Comparison of ENCODE assay signal across 8 mouse cellular contexts in the genomic region with DNA sequence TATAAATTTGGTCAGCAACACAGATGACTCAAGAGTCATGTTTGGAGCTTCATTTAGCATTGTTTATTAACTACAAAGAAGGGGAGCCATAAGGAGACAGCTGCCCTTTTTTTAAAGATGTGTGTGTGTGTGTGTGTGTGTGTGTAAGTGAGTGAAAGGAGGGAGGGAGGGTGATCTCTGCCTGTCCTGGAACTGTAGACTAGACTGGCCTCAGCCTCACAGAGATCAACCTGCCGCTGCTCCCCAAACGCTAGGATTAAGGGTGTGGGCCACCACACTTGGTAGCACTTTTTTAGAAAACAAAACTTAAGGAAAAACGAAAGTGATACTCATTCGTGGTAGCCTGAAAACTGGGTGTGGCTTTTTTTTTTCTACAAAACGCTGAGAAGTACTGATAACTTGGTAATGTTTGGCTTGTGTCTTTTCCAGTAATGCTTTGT. TPM values are rescaled to one million over a fixed set of nuclear protein-coding genes. Genes with fewer than 3 reads are reported as not detected.
DNase-seq lines count a peak whose midpoint lies in the region; ATAC-seq and TF ChIP-seq lines count a peak whose summit lies in the region.

No protein-coding gene starts in this region.

- H3K9me3 ChIP-seq in forebrain, embryonic 11.5 days (ENCODE audit: control insufficient read depth, low read length): no peaks in the 10 kb centered on the region
- no peaks in the 10 kb centered on the region for H3K9me3 ChIP-seq in forebrain, embryonic 16.5 days (ENCODE audit: control insufficient read depth, low read length)
- no peaks in the 10 kb centered on the region for H3K9me3 ChIP-seq in ES-Bruce4 (replicated peaks; ENCODE audit: control insufficient read depth, insufficient read depth, low read length, poor library complexity, severe bottlenecking)
- H3K9me3 ChIP-seq in liver, embryonic 15.5 days (replicated peaks): no peaks in the 10 kb centered on the region

- H3K4me2 ChIP-seq in forebrain, embryonic 11.5 days (ENCODE audit: low read depth, low read length, severe bottlenecking): peak overlapping the region; percentile 9; the same call in 1 of the 2 replicates
- no peak overlapping the region for H3K4me2 ChIP-seq in forebrain, embryonic 16.5 days (ENCODE audit: low read length)
- H3K4me2 ChIP-seq in liver, embryonic 15.5 days: peak overlapping the region; percentile 75

- H3K9ac ChIP-seq in forebrain, embryonic 11.5 days (ENCODE audit: low read length): no peak overlapping the region
- H3K9ac ChIP-seq in forebrain, embryonic 16.5 days (replicated peaks; ENCODE audit: low read depth, low read length): no peak overlapping the region
- 0 out of 2 replicates have a peak overlapping the region, but pooled peaks have one; percentile 27 for H3K9ac ChIP-seq in ES-Bruce4 (ENCODE audit: low read depth, poor library complexity, severe bottlenecking)
- peak overlapping the region; percentile 95 for H3K9ac ChIP-seq in liver, embryonic 15.5 days

- TF ChIP-seq POLR2A in ES-Bruce4 (IDR thresholded peaks at IDR 0.05; ENCODE audit: insufficient read depth, low read length): no peak

- TF ChIP-seq EP300 in ES-Bruce4 (IDR thresholded peaks at IDR 0.05; ENCODE audit: insufficient read depth, low read depth, low read length): no peak

- ATAC-seq in forebrain, embryonic 11.5 days (replicated peaks; ENCODE audit: low FRiP score): no peak
- no peak for ATAC-seq in forebrain, embryonic 16.5 days
- ATAC-seq in erythroblast, adult 5-6 weeks (replicated peaks; ENCODE audit: low FRiP score, poor library complexity, severe bottlenecking): peak; percentile 43
- peak; percentile 16 for ATAC-seq in inflammation-experienced regulatory T-cells, adult 6 months
- no peak for ATAC-seq in liver, embryonic 15.5 days (ENCODE audit: insufficient read depth)

- H3K4me3 ChIP-seq in forebrain, embryonic 11.5 days (ENCODE audit: low read depth, low read length): no peak overlapping the region; the same call in 1 of the 2 replicates
- no peak overlapping the region for H3K4me3 ChIP-seq in forebrain, embryonic 16.5 days (replicated peaks; ENCODE audit: low read length)
- H3K4me3 ChIP-seq in ES-Bruce4 (ENCODE audit: low read depth, low read length): peak overlapping the region; percentile 12; the same call in 1 of the 2 replicates
- peak overlapping the region; percentile 82 for H3K4me3 ChIP-seq in liver, embryonic 15.5 days (replicated peaks)

- H3K27ac ChIP-seq in forebrain, embryonic 11.5 days (ENCODE audit: low read depth, low read length): no peak overlapping the region
- no peak overlapping the region for H3K27ac ChIP-seq in forebrain, embryonic 16.5 days (ENCODE audit: low read length)
- no peak overlapping the region for H3K27ac ChIP-seq in ES-Bruce4 (ENCODE audit: insufficient read depth, low read length)
- peak overlapping the region; percentile 100 for H3K27ac ChIP-seq in liver, embryonic 15.5 days (replicated peaks)

- no peak for DNase-seq in forebrain, embryonic 11.5 days (ENCODE audit: low spot score)
- DNase-seq in spleen, postnatal 36 days (ENCODE audit: low spot score in 2 of 2): peak; percentile 26 to 55
- DNase-seq in left cerebral cortex, postnatal 25 days (ENCODE audit: low spot score in 2 of 2): no peak

- H3K36me3 ChIP-seq in forebrain, embryonic 11.5 days (ENCODE audit: control insufficient read depth, insufficient read depth, low read length): no peaks in the 10 kb centered on the region; the same call in 1 of the 2 replicates
- H3K36me3 ChIP-seq in forebrain, embryonic 16.5 days (ENCODE audit: control insufficient read depth, insufficient read depth): peaks cover 4% of the 10 kb centered on the region; the same call in 1 of the 2 replicates
- H3K36me3 ChIP-seq in ES-Bruce4 (ENCODE audit: control insufficient read depth, insufficient read depth, low read length, poor library complexity, severe bottlenecking): peaks cover 4% of the 10 kb centered on the region
- peaks cover 21% of the 10 kb centered on the region for H3K36me3 ChIP-seq in liver, embryonic 15.5 days (replicated peaks)

- TF ChIP-seq CTCF in ES-Bruce4 (IDR thresholded peaks at IDR 0.05; ENCODE audit: low read depth, low read length): no peak

- peaks cover 8% of the 10 kb centered on the region; the same call in 1 of the 2 replicates for H3K4me1 ChIP-seq in forebrain, embryonic 11.5 days (replicated peaks; ENCODE audit: control insufficient read depth, insufficient read depth, low read length)
- H3K4me1 ChIP-seq in forebrain, embryonic 16.5 days (replicated peaks; ENCODE audit: control insufficient read depth, insufficient read depth, low read length): peaks cover 19% of the 10 kb centered on the region
- H3K4me1 ChIP-seq in ES-Bruce4 (ENCODE audit: control insufficient read depth, insufficient read depth, low read length): no peaks in the 10 kb centered on the region
- peaks cover 52% of the 10 kb centered on the region for H3K4me1 ChIP-seq in liver, embryonic 15.5 days (replicated peaks)

- H3K27me3 ChIP-seq in forebrain, embryonic 11.5 days (ENCODE audit: control insufficient read depth, insufficient read depth, low read length): no peaks in the 10 kb centered on the region
- no peaks in the 10 kb centered on the region for H3K27me3 ChIP-seq in forebrain, embryonic 16.5 days (replicated peaks; ENCODE audit: control insufficient read depth, insufficient read depth, low read length)
- no peaks in the 10 kb centered on the region for H3K27me3 ChIP-seq in ES-Bruce4 (ENCODE audit: control insufficient read depth, insufficient read depth, low read length, poor library complexity, severe bottlenecking)
- H3K27me3 ChIP-seq in liver, embryonic 15.5 days: no peaks in the 10 kb centered on the region

- WGBS in forebrain, embryonic 11.5 days: 73% methylated on average over 5 of the region's 5 CpGs
- 65% methylated on average over 5 of the region's 5 CpGs for WGBS in forebrain, embryonic 16.5 days
- WGBS in liver, embryonic 15.5 days (ENCODE audit: insufficient replicate concordance): 4% methylated on average over 5 of the region's 5 CpGs

- intact Hi-C loops in left cerebral cortex, postnatal 25 days (cut with DNase I): no loop called here

RNA-seq across cellular contexts. Expression of a gene that starts 0.9 kb away (rescaled TPM):
- 36.0 and 39.5 TPM in 2 replicates for polyA plus RNA-seq in forebrain, embryonic 11.5 days (2014; fragmentation: Nextera tagmentation; extraction: Ambion mirVana)
- 22.1 and 24.1 TPM in 2 replicates for polyA plus RNA-seq in forebrain, embryonic 16.5 days (2015; fragmentation: Nextera tagmentation; extraction: Ambion mirVana)
- 18.8 and 29.9 TPM in 2 replicates for polyA plus RNA-seq in ES-Bruce4 (2011; ENCODE audit: insufficient read depth, insufficient read length, low read depth, missing spikeins)
- 65.9 and 70.0 TPM in 2 replicates for total RNA-seq in erythroblast, adult 5-6 weeks (2015; ENCODE audit: low replicate concordance)
- 58.6 and 67.1 TPM in 2 replicates for total RNA-seq in erythroblast, adult 5-6 weeks (2017; ENCODE audit: low replicate concordance)
- 100 to 1,000 TPM in 1 of 3 experiments, 10 to 100 TPM in 2; 91.3 to 114 (median 98.0) TPM for polyA plus RNA-seq in inflammation-experienced regulatory T-cells, adult 6 months (2017; shearing (Covaris generic))
- polyA plus RNA-seq in liver, embryonic 15.5 days (2015; fragmentation: Nextera tagmentation; extraction: Ambion mirVana): 19.3 and 23.4 TPM in 2 replicates
- 10 to 100 TPM; 26.6 to 26.8 TPM for total RNA-seq in left cerebral cortex, postnatal 25 days (2021)

RNA-seq across cellular contexts. Expression of a gene that starts 2.0 kb away (rescaled TPM):
- 112 and 116 TPM in 2 replicates for polyA plus RNA-seq in forebrain, embryonic 11.5 days (2014; fragmentation: Nextera tagmentation; extraction: Ambion mirVana)
- polyA plus RNA-seq in forebrain, embryonic 16.5 days (2015; fragmentation: Nextera tagmentation; extraction: Ambion mirVana): 69.4 and 73.9 TPM in 2 replicates
- polyA plus RNA-seq in ES-Bruce4 (2011; ENCODE audit: insufficient read depth, insufficient read length, low read depth, missing spikeins): 178 and 198 TPM in 2 replicates
- total RNA-seq in erythroblast, adult 5-6 weeks (2015; ENCODE audit: low replicate concordance): 131 and 134 TPM in 2 replicates
- total RNA-seq in erythroblast, adult 5-6 weeks (2017; ENCODE audit: low replicate concordance): 130 and 147 TPM in 2 replicates
- 10 to 100 TPM; 35.2 to 50.4 (median 37.2) TPM for polyA plus RNA-seq in inflammation-experienced regulatory T-cells, adult 6 months (2017; shearing (Covaris generic))
- polyA plus RNA-seq in liver, embryonic 15.5 days (2015; fragmentation: Nextera tagmentation; extraction: Ambion mirVana): 51.2 and 52.7 TPM in 2 replicates
- total RNA-seq in left cerebral cortex, postnatal 25 days (2021): 10 to 100 TPM; 48.3 to 48.6 TPM

Comparison
In these comparisons a context has a peak if more than half of its experiments do, and no peak if none do; other contexts are left out.
1. ATAC-seq: peak in erythroblast, adult 5-6 weeks (single experiment) and inflammation-experienced regulatory T-cells, adult 6 months (single experiment); none in forebrain, embryonic 11.5 days (single experiment), forebrain, embryonic 16.5 days (single experiment) and liver, embryonic 15.5 days (single experiment).
2. DNase-seq: peak in spleen, postnatal 36 days (2 of 2); none in forebrain, embryonic 11.5 days (single experiment) and left cerebral cortex, postnatal 25 days (0 of 2).
3. H3K4me3 ChIP-seq: peak in ES-Bruce4 (single experiment) and liver, embryonic 15.5 days (single experiment); none in forebrain, embryonic 11.5 days (single experiment) and forebrain, embryonic 16.5 days (single experiment).
4. H3K9ac ChIP-seq: peak in ES-Bruce4 (single experiment) and liver, embryonic 15.5 days (single experiment); none in forebrain, embryonic 11.5 days (single experiment) and forebrain, embryonic 16.5 days (single experiment).